Mouse (Mus musculus): ENCODE data around the gene Akna.

DNA sequence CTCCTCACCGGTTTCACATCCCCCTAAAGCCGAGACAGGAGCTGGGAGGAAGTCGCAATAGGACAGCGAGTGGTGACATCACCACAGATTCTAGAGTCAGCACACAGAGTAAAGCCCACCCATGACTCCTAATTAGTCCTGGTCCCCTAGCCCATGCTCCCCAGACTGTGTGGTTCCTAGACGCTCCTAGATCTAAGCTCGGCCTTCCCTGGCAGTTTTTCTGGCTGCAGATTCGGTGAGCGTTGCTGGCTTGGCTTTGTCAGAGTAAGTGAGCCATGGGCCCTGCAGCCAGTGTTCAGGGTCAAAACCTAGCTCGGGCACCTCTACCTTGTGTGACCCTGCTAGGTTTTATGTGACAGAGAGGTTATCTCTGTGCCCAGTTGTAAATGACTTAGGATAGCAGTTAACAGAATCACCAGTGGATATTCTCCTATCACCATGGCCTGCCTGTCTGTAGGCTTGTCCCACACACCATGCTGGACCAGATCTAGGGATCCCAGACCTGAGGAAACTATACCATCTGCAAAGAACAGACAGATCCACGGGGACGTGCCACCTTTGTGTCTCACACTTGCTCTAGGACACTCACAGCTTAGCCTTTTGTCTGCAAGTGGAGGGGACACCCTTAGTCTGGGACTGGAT, 13.1 kb downstream of the Akna start:
- TF ChIP-seq MAFK (IDR thresholded peaks at IDR 0.05; ENCODE audit: insufficient read depth, low read depth, low read length) (no peak), CHD2 (IDR thresholded peaks at IDR 0.05; ENCODE audit: low read depth, low read length) (no peak), HCFC1 (IDR thresholded peaks at IDR 0.05; ENCODE audit: borderline replicate concordance, insufficient read depth, low read length) (no peak), ZNF384 (IDR thresholded peaks at IDR 0.05; ENCODE audit: low read depth, low read length) (no peak), ZC3H11A (IDR thresholded peaks at IDR 0.05; ENCODE audit: borderline replicate concordance, low read depth, low read length) (no peak)
